Mouse (Mus musculus): ENCODE results near the gene Tmed8.
"Not testable (repeated sequence)": the region's sequence is repeated elsewhere in the genome, so short reads cannot be mapped to it uniquely, and the experiment has no call there.

Gene Tmed8

DNA sequence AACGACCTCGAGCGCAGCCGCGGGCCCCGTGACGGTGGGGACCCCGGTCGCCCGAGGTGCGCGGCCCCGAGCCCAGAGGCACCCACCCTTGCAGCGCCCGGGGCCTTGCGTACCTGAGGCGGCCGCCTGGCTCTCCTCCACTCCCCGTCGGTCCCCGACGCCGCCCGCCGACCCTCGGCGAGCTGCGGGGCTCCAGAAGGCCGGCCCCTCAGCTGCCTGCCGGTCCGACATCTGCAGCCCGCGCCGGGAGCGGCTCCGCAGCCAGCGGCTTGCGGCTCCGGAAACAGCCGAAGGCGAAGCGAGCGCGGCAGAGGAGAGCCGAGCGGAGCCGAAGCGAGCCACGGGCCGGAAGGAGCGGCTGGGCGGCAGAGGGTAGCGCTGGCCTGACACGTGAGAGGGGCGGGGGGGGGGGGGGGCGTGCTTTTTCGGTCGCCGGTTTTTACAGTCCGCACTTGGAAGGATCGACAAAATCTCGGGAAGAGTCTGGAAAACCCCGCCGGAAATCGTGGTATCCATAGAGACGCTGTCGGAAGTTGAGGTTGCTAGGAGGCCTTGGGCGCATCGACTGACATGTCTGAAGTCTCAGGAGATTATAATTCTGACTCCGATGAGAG lies at the start of gene Tmed8:
Tmed8 (minus strand) TSS at position 482 of the 614 bp plus-strand sequence.
- DNase-seq (ENCODE audit: low spot score in 2 of 2): peak; percentile 72 to 77

DNA sequence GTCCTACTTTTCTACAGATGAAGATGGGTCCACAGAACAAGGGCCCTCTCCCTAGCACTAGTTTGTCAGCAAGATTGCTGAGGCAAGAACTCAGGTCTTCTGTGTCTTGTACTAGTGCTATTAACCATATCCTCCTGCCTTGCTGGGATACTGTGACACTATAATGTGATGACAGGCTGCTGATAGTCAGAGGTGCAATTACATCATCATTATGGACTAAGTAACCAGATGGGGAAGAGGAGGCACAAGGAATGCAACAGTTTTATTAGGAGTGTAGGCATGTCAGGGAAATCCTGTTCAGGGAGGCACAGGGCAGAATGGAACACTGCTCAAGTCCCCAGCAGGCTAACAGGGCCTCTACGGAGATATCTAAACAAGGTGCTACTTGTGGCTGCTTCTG lies 38.4 kb upstream of the Tmed8 start, which contains the start of gene Noxred1:
Noxred1 (minus strand) TSS at position 101 of the 400 bp plus-strand sequence.
- DNase-seq (ENCODE audit: low spot score in 2 of 2): no peak

DNA sequence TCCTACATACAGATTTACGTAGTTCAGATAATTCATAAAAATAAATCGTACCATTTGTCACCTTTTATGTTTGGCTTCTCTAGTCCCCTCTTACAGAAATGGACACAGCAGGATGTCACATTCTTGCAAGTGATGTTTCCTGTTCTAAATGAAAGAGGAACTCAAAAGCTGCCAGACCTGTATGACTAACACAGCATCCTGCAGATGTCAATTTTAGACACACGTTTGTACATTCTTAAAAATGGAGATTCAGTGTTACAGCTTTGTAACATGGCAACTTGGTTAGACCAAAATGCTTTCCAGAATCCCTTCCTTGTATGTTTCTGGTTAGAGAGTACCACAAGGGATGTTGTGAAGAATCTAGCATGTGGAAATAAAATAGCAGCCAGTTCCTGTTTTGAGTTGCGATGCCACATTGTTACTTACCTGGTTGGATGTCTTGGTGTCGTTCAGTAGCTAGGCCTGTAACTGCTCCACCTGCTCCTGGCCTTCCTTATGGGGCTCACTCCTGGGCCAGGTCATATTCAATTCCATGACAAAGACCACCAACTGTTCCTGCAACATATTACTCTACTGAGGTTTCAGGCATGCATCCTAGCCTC lies 36.7 kb upstream of the Tmed8 start:
- no peak for DNase-seq (ENCODE audit: low spot score in 2 of 2)

DNA sequence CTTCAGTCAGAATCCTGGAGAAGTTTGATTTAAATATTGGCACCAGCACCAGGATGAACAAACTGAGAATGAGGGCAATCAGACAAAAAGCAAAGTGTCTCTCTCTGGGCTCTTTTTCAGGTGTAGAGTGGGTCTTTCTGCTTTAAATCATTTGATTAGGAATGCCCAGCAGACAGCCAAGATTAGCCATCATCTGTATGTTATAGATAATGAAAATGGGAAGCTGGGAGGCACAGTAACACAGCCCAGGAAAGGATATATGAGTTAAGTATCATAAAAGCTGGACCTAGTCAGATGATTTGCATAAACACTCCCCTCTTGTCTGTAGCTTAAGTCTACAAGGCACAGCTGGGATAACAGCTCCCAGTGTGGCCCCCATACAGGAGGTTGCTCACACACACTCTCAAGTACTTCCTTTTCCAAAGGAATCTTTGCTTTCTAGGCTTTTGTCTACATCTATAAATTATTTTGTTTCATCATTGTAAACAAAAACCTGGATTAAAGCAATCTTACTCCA lies 30.2 kb upstream of the Tmed8 start:
- DNase-seq (ENCODE audit: low spot score in 2 of 2): no peak

DNA sequence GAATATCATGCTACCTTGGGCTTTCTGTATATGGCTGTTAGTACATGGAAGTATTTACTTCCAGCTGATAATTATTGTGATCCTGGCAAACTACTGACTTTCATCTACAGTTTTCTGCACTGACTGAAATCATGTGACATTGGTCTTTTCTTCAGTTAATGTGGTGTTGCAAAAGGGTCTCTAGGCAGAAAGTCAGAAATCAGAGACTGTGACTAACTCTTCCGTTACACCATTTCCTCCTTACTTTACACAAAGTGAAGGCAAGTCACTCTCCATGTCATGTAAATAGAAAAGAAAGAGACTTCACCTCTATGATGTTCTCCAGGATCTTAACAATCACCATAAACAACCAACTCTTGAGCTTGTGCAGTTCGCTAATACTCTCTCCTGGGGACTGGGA lies 29.4 kb upstream of the Tmed8 start:
- DNase-seq (ENCODE audit: low spot score in 2 of 2): no peak

DNA sequence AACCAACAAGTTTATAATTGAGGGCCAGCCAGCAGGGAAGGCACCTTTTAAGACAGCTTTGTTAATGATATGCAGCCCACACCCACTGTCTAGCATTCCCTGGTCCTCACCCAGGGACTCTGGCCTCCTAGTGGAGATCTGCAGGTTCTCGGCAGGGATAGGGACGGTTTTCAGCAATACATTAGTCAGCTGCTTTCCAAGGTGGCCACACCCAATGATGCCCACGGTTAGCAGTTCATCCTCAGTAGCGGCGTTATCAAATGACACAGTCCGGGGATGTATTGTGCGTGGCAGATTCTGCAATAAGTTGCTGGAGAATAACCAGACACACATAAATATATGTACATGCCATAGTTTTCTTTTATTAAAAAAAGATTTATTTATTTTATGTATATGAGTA lies 26.5 kb upstream of the Tmed8 start:
- no peak for DNase-seq (ENCODE audit: low spot score in 2 of 2)

DNA sequence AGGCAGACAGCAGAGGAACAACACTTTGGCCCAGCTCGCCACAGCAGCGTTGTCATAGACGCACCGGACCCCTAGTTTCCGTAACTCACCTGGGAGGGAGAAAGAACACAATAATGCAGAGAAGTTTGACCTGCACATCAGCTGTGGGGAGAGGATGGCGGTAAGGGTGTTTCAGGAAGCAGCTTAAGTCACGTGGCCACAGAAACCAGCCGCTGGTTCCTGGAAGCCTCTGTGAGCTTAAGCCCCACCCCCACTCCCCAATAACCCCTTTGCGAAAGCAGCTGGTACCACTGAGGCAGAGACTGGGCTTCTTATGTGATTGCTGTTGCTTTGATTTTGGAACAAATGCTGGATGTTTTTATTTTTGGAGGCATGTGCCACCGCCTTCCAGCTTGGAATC lies 24.7 kb upstream of the Tmed8 start:
- DNase-seq (ENCODE audit: low spot score in 2 of 2): no peak

DNA sequence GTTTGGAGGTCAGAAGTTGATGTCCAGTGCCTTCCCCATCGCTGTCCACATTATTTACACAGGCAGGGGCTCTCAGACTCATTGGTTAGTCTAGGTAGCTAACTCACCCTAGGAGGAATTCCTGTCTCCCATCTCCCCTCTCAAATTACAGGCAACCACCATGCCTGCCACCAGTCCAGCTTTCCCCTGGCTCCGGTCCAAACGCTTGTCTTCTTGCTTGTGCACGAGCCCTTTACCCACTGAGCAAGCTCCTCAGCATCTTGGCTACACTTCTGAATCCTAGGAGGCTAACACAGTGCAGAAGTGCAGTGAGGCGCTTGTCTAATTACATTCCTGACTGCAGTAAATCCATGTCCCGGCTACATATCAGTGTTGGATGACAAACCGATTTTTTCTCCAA lies 19.1 kb upstream of the Tmed8 start:
- DNase-seq (ENCODE audit: low spot score in 2 of 2): no peak

DNA sequence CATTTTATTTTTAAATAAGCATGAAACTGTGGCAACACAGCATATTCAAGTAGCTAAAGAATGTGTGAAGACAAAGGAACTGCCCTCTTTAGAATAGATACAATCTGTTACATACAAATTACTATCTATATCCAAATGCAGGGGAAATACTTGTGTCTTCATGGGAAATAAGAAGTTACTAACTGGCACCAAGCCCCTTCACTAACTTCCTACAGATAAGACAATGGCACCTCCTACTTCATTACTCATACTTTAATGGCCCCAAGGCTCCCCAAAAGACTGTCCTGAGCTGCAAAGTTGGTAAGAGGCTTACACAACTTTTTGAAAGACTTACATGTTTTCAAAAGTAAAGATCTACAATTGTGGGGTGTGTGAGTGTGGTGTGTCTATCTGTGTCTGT lies 17.3 kb upstream of the Tmed8 start:
- no peak for DNase-seq (ENCODE audit: low spot score in 2 of 2)

DNA sequence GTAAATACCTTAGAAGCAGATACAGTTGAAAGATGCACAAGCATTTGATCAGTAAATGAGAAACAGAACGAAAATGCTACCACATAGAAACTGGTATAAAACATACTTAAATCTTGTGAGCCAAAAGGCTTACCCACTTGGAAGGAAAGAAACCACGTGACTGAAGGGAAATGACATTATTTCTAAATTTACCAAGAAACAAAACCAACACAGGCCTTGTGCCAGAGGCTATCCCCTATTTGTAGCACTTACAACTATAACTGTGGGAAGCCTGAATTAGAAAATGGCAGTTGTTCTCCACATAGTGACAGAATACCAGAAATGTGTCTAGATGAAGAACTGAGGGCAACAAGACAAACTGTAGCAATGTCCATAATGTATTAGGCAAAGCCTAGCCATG lies 15.8 kb upstream of the Tmed8 start:
- DNase-seq (ENCODE audit: low spot score in 2 of 2): no peak

DNA sequence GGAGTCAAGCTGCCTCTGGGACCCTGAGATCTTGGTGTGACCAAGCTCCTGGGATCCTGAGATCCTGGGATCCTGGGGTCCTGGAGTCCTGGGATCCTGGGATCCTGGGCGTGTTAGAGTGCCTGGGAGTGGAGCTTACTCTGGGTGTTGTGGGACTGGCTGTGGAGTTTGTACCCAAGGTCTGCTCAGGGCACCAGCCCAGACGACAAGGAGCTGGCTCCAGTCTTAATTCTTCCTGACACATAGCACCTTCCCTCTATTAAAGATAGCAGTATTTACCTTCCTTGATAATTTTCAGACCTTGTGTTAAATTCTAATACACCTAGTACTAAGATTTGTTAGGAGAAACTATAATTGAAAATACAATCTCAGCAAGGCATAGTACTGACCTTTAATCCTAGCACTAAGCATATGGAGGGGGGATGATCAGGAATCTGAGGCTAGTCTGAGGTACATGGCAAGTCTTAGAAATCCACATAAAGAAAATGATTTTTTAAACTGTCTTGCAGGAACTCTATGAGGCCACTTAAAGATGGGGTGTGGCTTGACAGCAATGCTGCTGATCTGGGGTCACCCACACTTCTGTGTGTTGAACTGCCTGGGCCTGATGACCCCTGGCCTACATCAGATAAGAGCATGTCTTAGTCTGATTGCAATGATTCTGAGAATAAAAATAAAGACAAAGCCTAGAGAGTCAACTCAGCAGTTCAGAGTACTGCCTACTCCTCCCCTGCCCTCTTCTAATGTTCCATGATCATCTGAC lies 12.8 kb upstream of the Tmed8 start:
- no peak for DNase-seq (ENCODE audit: low spot score in 2 of 2)

DNA sequence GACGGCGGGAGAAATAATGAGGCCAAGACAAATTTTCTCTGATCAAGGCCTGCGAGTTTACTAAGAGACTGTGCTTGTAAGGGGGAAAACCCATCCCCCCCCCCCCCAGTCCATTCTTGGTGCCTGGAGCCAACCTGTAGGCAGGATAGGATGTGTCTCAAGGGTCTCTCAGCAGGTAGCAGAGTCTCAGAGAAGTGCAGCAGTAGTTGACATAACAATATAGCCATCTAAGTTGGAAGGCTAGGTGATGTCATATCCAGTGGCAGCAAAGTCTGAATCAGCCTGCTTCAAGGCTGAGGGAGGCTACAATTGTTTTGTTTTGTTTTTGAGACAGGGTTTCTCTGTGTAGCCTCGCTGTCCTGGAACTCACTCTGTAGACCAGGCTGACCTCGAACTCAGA lies 5.5 kb upstream of the Tmed8 start:
- not testable (repeated sequence) for DNase-seq (ENCODE audit: low spot score in 2 of 2)

DNA sequence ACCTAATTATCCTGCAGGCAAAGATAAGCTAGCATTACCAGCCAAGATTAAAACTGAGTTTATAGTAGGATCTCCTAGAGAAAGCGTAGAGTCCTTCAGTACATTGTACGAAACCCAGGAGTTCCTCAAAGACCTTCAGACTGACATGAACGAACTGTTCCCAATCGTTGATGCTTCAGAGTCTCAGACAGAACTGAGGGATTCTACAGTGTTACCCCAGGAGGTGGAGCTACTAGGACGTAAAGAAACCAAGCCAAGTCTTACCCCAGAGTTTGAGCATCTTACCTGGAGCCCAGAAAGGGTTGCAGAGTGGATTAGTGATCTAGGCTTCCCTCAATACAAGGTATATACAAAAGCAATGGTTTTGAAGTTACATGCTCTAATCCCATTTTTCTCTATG lies 1.4 kb upstream of the Tmed8 start:
- DNase-seq (ENCODE audit: low spot score in 2 of 2): no peak

DNA sequence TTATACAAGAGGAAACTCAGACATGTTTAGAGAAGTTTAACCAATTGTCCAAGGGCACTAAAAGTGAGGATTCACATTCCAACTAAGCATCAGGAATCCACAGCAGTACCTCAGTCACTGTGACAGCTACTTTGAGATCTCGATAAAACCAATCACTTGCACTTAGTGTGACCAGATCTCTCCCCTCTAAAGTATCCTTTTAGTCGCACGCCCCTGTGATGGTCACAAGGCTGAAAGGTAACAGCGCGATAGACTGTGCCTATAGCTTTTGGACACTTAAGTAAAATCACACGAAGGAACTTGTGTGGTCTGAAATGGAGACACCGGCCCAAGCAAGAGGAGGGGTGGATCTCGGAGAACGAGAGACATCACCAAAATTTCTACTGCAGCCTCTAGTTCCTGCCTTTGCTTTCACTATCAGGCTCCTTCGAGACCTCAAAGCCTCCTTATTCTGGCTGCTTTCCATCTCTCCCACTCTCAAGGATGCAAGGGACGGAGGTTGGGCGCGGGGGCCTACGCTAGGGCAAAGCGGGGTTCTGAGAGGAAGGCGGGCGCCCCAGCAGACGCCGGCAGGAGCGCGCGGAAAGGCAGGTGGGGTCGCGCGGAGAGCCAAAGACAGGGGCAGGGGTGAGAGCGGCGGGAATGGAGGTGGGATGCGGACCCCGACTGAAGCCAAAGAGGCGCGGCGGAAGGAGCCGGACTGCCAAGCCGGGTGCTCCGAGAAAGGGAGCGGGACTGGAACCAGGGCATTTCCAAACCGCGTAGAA lies 865 bp downstream of the Tmed8 start, which contains the start of gene Samd15:
Samd15 (plus strand) TSS at position 518 of the 767 bp plus-strand sequence.
- peak; percentile 37 to 38 for DNase-seq (ENCODE audit: low spot score in 2 of 2)

DNA sequence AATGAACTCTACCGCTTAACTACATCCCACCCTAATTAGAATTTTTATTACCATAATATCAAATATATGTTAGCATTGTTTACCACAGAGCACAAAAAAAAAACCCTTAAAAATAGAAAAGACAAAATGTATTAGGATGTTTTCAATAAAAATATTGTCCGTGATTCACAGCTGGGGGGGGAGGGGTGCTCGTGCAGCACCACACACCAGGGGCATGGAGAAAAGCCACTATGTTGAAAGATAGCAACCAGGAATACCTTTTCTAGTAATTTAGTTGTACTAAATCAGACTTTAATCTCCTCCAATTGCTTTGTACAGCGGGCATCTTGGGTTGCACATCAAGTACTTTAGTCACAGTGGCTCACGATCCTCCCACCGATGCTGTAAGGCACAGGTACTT lies 1.5 kb downstream of the Tmed8 start:
- no peak for DNase-seq (ENCODE audit: low spot score in 2 of 2)

DNA sequence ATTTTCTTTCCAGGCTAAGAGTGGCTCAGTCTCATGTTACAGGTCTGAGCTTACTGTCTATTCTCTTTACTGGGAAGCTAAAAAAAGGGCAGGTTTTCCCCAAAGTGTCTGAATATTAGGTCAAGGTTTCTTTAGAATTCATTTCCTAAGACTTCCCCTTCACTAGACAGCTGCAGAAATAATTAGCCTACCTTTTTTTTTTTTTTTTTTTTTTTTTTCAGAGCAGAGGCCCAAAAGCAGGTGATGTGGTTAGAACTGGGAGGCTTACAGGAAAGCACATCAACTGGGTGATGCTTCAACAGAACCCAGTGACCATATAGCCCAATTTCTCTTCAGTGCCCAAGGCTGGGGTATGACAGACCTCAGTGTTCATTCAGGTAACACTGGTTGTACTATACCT lies 3.9 kb downstream of the Tmed8 start:
- no peak for DNase-seq (ENCODE audit: low spot score in 2 of 2)

DNA sequence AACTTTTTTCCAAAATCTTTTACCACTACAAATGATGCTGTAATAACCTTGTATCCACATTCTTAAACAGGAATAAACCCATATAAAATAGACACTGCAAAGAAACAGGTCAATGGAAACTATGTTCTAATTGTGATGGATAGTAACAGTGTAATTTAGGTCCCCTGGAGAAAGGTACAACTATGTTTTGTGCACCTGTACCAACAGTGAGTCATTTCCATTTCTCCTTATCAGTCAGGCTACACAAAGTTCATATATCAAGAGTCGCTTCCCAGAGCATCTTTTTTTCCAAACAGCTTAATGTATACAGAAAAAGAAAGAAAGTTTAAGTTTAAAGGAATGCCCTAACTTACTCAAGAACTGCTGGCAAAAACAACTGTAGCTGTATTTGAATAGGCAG lies 5.2 kb downstream of the Tmed8 start:
- no peak for DNase-seq (ENCODE audit: low spot score in 2 of 2)

DNA sequence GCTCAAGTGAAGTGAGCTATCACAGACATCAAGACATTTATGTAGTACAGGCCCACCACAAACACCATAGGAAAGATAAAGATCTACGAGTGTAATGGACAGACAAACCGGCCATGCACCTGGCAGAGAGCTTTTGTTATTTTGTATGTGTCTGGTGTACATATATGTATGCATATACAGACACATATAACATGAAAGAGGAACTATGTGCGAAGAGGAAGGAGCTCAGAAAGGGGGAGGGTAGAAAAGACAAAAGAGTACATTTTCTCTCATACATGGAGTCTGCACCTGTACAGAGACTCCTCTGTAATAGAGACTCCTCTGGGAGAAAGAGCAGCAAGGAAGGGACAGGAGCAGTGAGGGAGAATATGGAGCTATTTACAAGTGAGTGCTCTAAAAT lies 7.2 kb downstream of the Tmed8 start:
- DNase-seq (ENCODE audit: low spot score in 2 of 2): no peak

DNA sequence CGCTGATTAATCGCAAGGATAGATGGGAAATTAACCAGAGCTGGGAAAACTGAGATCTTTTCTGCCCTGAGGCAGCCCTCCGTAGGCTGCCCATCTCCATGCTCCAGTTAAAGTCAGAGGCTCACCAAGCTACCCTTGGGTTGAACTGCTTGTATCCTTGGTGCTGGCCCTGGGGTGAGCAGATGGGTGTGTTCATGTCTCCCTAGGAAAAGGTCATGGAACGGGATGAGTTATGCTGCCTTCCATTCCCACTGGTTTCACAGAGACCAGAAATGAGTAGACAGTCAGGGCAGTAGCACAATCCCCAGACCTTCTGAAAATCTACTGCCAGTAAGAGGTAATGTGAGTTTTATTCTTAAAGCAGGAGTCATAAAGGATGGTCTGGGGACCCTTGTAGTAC lies 22.6 kb downstream of the Tmed8 start:
- DNase-seq (ENCODE audit: low spot score in 2 of 2): no peak

DNA sequence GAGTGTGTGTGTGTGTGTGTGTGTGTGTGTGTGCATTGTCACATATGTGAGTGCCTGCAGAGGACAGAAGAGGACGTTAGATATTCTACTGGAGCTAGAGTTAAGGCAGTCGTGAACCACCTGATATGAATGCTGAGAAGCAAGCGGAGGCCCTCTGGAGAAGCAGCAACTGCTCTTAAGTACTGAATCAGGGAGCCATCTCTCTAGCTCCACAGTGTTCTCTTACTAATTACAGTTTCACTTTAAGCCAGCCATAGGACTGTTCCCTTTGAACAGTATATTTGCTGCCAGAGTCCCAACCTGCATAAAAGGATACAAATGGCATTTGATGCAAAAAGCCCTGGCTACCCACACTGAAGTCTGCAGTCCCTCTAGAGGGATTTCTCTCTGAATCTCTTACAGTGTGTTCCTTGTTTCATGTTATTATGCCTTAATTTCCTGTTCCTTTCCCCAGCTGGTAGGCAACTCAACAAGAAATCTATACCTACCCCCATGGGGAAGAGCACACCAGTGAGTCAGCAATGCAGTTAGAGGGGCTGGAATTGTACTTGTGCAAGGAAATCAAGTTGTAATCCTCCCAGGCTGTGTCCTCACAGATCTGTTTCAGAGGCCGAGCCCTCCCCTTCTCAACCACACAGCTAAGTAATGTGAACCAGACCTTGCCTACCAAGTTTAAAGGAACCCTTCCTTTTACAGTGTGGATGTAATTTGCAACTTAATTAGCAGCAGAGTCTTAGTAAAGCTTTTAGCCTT lies 24.9 kb downstream of the Tmed8 start:
- DNase-seq (ENCODE audit: low spot score in 2 of 2): no peak

DNA sequence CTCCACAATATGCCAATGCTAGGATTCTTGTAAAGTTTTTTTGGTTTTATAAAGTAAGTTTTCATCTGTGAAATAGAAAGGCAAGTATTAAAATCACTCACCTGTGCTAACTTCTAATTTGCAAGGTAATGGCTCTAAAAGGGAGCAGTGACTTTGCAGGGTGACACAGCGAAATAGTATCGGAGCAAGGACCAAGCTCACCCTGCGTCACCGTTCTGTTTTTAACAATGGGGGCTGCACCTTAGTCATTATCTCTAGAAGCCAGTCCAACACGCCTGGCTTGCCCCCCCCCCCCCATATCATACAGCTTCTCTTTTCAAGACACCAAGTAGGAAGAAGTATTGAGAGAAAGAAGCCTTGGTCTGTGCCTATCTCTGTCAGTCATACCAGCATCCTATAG lies 39.4 kb downstream of the Tmed8 start:
- DNase-seq (ENCODE audit: low spot score in 2 of 2): no peak
